Mouse (Mus musculus) stomach, postnatal 0 days (tissue): ENCODE data around the gene Fam83f.

ENCODE experiments used
- CTCF ChIP-seq: IDR thresholded peaks from 2 replicates; pipeline ENCODE4 v1.5.1; 2016; ENCODE audit warnings: antibody characterized with exemption, low read depth, mild to moderate bottlenecking, moderate library complexity
- EP300 ChIP-seq: optimal IDR thresholded peaks from 2 replicates; pipeline ENCODE3; 2016; ENCODE audit warnings: antibody characterized with exemption

DNA sequence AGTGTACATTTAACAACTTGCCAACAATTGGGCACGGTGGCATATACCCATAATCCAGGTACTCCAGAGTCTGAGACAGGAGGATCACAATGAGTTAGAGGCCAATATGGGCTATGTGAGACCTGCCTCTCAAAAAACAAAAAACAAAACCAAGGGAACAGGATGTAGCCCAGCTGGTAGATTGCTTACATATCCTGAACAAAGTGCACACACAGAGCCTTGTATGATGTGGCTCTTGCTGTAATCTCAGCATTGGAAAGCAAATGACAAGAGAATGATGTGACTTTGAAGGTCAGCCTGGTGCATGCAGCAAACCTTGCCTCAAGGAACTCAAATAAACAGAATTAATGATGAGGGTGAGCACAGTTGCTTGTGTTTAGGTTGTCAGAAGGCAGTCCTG, 70.2 kb downstream of the Fam83f start:
- TF ChIP-seq CTCF (no peak), EP300 (no peak)
